Mouse (Mus musculus) frontal cortex, postnatal 14 days (tissue): ENCODE data around the gene Eef1akmt3.
"Not testable (repeated sequence)": the region's sequence is repeated elsewhere in the genome, so short reads cannot be mapped to it uniquely, and the experiment has no call there.

Experiments used
- DNase-seq, 2 experiments: peaks; one replicate each; pipeline ENCODE4 v3.0.0; 2022; ENCODE audit warnings: low spot score in 2 of 2

Eef1akmt3 gene

GRCm38 (mm10) chr10:127070190-127071121, 29.1 kb upstream of the Eef1akmt3 start, which contains the start of gene Tspan31:
Gene Tspan31 (minus strand): TSS chr10:127070264.
- DNase-seq: peak; percentile 91 to 94

- DNase-seq: no peak
Measured at GRCm38 (mm10) chr10:127069281-127070189, 28.2 kb upstream of the Eef1akmt3 start.

GRCm38 (mm10) chr10:127068360-127069038, 27.2 kb upstream of the Eef1akmt3 start:
- DNase-seq: no peak

GRCm38 (mm10) chr10:127066519-127067018, 25.3 kb upstream of the Eef1akmt3 start:
- DNase-seq: no peak

- no peak for DNase-seq
Measured at GRCm38 (mm10) chr10:127065981-127066380, 24.7 kb upstream of the Eef1akmt3 start.

- DNase-seq: no peak
Measured at GRCm38 (mm10) chr10:127063913-127064870, 22.9 kb upstream of the Eef1akmt3 start.

GRCm38 (mm10) chr10:127063239-127063872, 22.0 kb upstream of the Eef1akmt3 start, which contains the start of gene Cdk4:
Gene Cdk4 (plus strand): TSS chr10:127063534.
- peak; percentile 97 to 99 for DNase-seq

GRCm38 (mm10) chr10:127062503-127062902, 21.2 kb upstream of the Eef1akmt3 start:
- DNase-seq: no peak

GRCm38 (mm10) chr10:127062101-127062500, 20.8 kb upstream of the Eef1akmt3 start:
- not testable (repeated sequence) for DNase-seq

- DNase-seq: no peak
Measured at GRCm38 (mm10) chr10:127061513-127061912, 20.2 kb upstream of the Eef1akmt3 start.

GRCm38 (mm10) chr10:127061085-127061484, 19.8 kb upstream of the Eef1akmt3 start:
- DNase-seq: no peak

- peak in 1 of 2 experiments; percentile 67 for DNase-seq
Measured at GRCm38 (mm10) chr10:127059968-127060916, 18.9 kb upstream of the Eef1akmt3 start, which contains the start of gene March9. Gene March9 (minus strand): TSS chr10:127060184.

GRCm38 (mm10) chr10:127059174-127059967, 18.1 kb upstream of the Eef1akmt3 start:
- no peak for DNase-seq

GRCm38 (mm10) chr10:127058708-127059107, 17.4 kb upstream of the Eef1akmt3 start:
- DNase-seq: no peak

- DNase-seq: peak in 1 of 2 experiments; percentile 70
Measured at GRCm38 (mm10) chr10:127058161-127058560, 16.8 kb upstream of the Eef1akmt3 start.

GRCm38 (mm10) chr10:127056490-127056889, 15.2 kb upstream of the Eef1akmt3 start:
- no peak for DNase-seq

GRCm38 (mm10) chr10:127055406-127055805, 14.1 kb upstream of the Eef1akmt3 start:
- no peak for DNase-seq
